Mouse (Mus musculus): Measurements from ENCODE around the gene Gm9945.
A peak's percentile ranks its signal among the peaks of the same experiment; 100 is the strongest.

GRCm38 (mm10) chr11:53472709-53473108 lies 7.3 kb upstream of the Gm9945 start:
- TF ChIP-seq E2F4 (IDR thresholded peaks at IDR 0.05; ENCODE audit: insufficient replicate concordance, low read depth, low read length) (no peak), CTCF (conservative IDR thresholded peaks at IDR 0.05 in 1 of 2, IDR thresholded peaks at IDR 0.05 in 1 of 2; ENCODE audit: low read depth in 2 of 2, low read length in 2 of 2) (peak in 1 of 2 experiments; percentile 41; a peak in 2 of 4 replicates), ZNF384 (IDR thresholded peaks at IDR 0.05; ENCODE audit: low read depth, low read length) (no peak), POLR2AphosphoS2 (IDR thresholded peaks at IDR 0.05; ENCODE audit: low read depth, low read length) (no peak), NELFE (IDR thresholded peaks at IDR 0.05; ENCODE audit: low read depth, low read length) (no peak), ZC3H11A (IDR thresholded peaks at IDR 0.05; ENCODE audit: low read depth, low read length) (no peak), EP300 (IDR thresholded peaks at IDR 0.05; ENCODE audit: low read length) (no peak), SIN3A (IDR thresholded peaks at IDR 0.05; ENCODE audit: low read length) (no peak), ZMIZ1 (IDR thresholded peaks at IDR 0.05; ENCODE audit: low read depth, low read length) (no peak), TCF12 (IDR thresholded peaks at IDR 0.05; ENCODE audit: low read depth, low read length) (no peak)

Data from CH12.LX (cell line).